Mouse (Mus musculus): ENCODE measurements around the gene Slc25a12.

The Slc25a12 gene

GRCm38 (mm10) chr2:71245416-71245815, 122.1 kb downstream of the Slc25a12 start:
- no peak for DNase-seq

GRCm38 (mm10) chr2:71244807-71245206, 122.7 kb downstream of the Slc25a12 start:
- no peak for DNase-seq

GRCm38 (mm10) chr2:71243058-71243672, 124.4 kb downstream of the Slc25a12 start:
- DNase-seq, result no peak

- no peak for DNase-seq
These were observed 125.4 kb downstream of the Slc25a12 start for GRCm38 (mm10) chr2:71242180-71242579.

GRCm38 (mm10) chr2:71241505-71241904, 126.0 kb downstream of the Slc25a12 start:
- DNase-seq, result no peak

- DNase-seq, result no peak
These were observed 131.5 kb downstream of the Slc25a12 start for GRCm38 (mm10) chr2:71236009-71236408.

- DNase-seq, result no peak
These were observed 132.1 kb downstream of the Slc25a12 start for GRCm38 (mm10) chr2:71235420-71235819.

- no peak for DNase-seq
These were observed 134.6 kb downstream of the Slc25a12 start for GRCm38 (mm10) chr2:71232976-71233375.

GRCm38 (mm10) chr2:71231951-71232350, 135.6 kb downstream of the Slc25a12 start:
- no peak for DNase-seq

- DNase-seq, result no peak
These were observed 137.9 kb downstream of the Slc25a12 start for GRCm38 (mm10) chr2:71229603-71230002.

GRCm38 (mm10) chr2:71227398-71227797, 140.2 kb downstream of the Slc25a12 start:
- DNase-seq, result no peak

Measured in thymus, postnatal 36 days (tissue).